Mouse (Mus musculus): ENCODE measurements around the gene Tex2.
"Not testable (repeated sequence)": the region's sequence is repeated elsewhere in the genome, so short reads cannot be mapped to it uniquely, and the experiment has no call there.

Tex2 gene

DNA sequence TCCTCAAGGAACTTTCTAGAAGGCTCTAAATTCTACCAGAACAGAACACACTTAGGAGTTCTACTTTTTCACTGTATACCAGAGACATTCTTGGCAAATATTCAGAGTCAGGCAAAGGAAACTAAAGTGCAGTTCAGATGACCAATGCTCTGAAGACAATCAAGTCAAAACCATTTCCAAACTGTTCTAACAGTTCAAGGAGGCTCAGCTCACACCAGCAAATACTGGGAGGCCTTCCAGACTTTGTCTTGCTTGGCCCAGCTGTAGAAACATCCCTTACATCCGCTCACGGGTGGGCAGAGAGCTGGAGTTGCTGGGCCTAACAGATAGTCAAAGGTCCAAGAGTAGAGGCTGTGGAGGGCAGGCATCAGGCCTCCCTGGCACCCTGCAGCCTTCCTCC, 34.1 kb downstream of the Tex2 start:
- DNase-seq (ENCODE audit: low read depth, low spot score) = no peak

DNA sequence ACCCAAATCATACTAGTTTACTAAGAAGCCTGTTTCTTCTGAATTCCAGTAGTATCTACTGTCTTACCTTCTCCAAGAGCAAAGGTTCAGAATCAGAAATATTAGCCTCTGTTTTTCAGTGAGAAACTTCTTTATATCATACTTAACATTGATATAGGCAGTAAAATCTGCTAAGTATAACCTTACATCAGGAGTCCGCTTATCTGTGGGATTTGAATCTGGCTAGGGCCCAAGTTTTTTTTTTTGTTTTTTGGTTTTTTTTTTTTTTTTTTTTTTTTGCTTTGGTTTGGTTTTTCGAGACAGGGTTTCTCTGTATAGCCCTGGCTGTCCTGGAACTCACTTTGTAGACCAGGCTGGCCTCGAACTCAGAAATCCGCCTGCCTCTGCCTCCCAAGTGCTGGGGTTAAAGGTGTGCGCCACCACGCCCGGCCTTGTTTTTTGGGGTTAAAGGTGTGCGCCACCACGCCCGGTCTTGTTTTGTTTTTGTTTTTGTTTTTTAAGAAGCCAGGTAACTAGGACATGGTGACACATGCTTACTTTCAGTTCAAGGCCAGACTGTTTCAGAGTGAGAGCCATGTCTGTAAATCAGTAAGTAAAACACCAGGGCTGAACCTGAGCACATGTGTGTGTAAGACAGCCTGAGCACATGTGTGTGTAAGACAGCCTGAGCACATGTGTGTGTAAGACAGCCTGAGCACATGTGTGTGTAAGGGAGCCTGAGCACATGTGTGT, 35.4 kb downstream of the Tex2 start:
- not testable (repeated sequence) for DNase-seq (ENCODE audit: low read depth, low spot score)

- peak; percentile 36 for DNase-seq (ENCODE audit: low read depth, low spot score)
These were observed 38.8 kb downstream of the Tex2 start for GRCm38 (mm10) chr11:106574456-106574855.

- peak; percentile 92 for DNase-seq (ENCODE audit: low read depth, low spot score)
These were observed 39.6 kb downstream of the Tex2 start for GRCm38 (mm10) chr11:106573476-106574240.

GRCm38 (mm10) chr11:106572958-106573357, 40.3 kb downstream of the Tex2 start:
- DNase-seq (ENCODE audit: low read depth, low spot score) = no peak

DNA sequence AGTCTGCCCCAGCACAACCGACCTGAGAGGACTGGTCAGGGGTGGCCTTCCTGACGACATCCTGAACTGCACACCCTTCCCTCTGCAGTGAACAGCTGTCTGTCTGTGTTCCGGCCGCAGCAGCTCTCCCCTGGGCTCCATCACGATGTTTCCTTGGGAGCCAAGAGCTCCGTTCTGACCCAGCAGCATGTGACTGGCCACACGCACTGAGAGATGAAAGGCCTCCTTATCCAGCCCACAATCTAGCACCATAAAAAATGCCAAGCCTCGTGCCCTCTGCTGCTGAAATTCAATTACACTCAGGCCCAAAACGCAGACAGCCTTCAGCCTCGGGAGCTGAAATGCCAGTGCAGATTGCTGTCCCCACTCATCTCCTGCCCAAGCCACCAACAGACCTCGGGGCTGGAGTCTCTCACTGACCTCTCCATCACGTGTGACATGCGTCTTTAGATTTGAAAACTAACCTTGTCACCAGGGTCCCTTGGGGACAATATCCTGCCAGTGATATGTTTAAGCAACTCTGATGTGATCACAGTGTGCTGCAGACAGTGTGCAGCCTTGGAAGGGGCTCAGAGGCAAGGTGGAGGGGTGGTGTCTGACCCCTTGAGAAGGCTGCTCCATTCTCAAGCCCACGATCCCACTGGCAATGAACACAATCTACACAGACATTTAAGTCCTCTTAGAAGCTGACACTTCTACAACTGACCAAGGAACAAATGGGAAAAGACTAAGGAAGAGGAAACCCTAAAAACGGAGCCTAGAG, 41.0 kb downstream of the Tex2 start:
- DNase-seq (ENCODE audit: low read depth, low spot score) = no peak

GRCm38 (mm10) chr11:106571026-106571983, 41.9 kb downstream of the Tex2 start:
- no peak for DNase-seq (ENCODE audit: low read depth, low spot score)

DNA sequence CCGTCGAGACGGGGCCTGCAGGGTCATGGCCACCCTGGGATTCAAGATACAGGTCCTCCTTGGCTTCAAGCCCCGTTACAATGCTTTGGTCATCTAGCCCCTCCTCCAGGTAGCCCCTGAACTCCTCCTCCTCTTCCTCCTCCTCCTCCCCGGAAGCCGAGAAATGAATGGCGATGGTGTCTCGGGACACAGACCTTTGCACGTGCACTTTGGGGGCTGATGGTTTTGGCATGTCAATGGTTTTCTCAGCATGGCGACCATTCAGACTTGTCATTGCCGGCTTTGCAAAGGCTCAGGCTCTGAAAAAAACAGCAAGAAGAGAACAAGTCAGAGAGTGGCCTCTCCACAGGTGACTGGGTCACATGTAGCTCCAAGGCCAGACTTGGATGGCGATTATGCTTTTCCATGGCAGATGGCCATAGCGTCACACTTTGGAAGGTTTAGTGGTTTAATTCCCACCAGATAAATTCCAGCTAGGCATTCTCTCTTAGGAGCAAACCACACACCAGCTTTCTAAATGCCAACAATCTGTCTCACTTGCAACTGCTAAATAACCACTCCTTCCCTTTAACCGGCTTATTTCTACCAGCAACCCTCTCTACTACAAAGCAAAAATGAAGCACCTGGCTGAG, 44.8 kb downstream of the Tex2 start:
- DNase-seq (ENCODE audit: low read depth, low spot score) = peak; percentile 75

GRCm38 (mm10) chr11:106566040-106566785, 47.0 kb downstream of the Tex2 start:
- DNase-seq (ENCODE audit: low read depth, low spot score) = no peak

- no peak for DNase-seq (ENCODE audit: low read depth, low spot score)
These were observed 49.0 kb downstream of the Tex2 start for GRCm38 (mm10) chr11:106564261-106564660.

- no peak for DNase-seq (ENCODE audit: low read depth, low spot score)
These were observed 50.5 kb downstream of the Tex2 start for GRCm38 (mm10) chr11:106562707-106563106.

- no peak for DNase-seq (ENCODE audit: low read depth, low spot score)
These were observed 53.5 kb downstream of the Tex2 start for GRCm38 (mm10) chr11:106559773-106560172.

- no peak for DNase-seq (ENCODE audit: low read depth, low spot score)
These were observed 55.2 kb downstream of the Tex2 start for GRCm38 (mm10) chr11:106558008-106558407.

DNA sequence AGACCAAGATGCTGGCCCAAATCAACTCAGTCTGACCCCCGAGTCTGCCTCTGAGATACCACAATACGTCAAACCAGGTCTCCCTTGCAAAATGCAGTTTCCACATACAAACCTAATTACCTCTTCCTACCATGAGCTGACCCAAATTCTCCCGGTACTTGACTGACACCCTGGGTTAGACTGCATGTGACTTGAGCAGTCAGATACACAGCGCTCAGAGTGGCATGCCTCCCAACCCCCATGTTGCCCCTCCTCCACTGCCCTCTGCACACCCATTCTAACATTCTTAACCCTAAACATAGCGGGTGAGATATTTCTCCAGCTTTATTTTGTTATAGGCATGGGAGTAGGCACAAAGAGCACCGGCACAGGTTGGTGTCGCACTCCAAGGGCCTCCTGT, 55.8 kb downstream of the Tex2 start:
- no peak for DNase-seq (ENCODE audit: low read depth, low spot score)

DNA sequence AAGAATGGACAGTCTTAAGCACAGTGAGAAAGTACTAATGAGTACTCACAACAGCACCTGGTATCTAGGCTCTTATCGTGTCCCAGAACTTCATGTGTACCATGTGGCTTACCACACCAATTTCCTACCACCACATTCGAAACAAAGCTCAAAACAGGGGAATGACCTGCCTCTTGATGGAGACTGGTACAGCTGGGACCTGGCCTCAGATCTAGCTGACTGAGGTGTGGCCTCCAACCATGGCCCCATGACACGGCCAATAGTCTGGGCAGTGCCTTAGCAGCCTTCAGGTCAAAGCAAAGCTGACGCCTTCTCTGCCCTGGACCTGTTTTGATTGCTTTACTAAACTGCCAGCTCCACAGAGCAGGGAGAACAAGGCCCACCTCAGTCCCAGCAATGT, 56.5 kb downstream of the Tex2 start:
- DNase-seq (ENCODE audit: low read depth, low spot score) = peak; percentile 41

DNA sequence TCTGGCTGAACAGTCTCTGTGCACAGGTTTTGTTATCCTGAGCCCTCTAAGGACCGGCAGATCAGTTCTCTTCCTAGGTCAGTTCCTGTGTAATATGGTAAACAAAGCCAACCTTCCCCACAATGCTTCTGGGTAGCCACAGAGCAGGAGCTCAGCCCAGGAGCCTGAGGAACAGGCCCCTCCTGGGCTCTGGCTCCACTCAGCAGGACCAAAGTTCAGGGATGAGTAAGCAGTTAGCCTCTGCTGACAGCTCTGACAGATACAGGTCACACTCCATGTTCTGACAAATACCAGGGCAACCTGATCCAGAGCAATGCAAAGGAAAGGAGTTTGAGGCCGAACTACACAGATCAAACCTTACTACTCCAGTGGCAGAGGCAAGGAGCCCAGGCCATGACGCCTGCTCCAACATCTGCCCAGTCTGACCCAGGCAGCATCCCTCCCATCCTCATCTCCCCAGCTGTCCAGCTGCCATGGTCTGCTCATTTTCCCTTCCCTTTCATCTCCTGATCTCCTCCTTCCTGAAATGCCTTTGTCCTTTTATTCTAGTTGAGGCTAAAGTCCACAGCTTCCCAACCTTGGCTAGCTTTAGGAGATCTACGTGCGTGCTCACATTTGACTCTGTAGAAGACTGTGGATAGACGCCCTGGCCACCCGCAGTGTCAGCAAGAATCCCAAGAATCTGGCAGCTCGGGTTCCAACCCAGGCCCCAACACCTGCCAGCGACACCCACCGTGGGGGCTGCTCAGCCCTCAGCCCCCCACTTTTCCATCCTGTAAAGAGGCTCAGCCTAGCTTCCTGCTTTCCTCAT, 57.2 kb downstream of the Tex2 start:
- peak; percentile 84 for DNase-seq (ENCODE audit: low read depth, low spot score)

DNA sequence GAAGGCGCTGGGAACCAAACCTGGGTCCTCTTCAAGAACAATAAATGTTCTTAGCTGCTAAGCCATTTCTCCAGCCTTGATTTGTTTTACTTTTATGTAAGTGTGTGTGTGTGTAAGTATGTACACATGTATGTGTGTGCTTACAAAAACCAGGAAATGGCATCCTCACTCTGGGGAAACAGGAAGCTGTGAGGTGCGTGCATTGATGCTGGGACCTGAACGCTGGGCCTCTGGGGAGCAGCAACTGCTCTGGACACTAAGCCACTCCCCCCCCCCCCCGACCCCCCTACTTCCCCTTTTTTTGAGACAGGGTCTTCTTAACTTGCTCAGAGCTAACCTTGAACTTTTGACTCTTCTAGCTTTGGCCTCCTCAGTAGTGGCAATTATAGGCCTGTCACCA, 62.8 kb downstream of the Tex2 start:
- DNase-seq (ENCODE audit: low read depth, low spot score) = no peak

GRCm38 (mm10) chr11:106546081-106546480, 67.1 kb downstream of the Tex2 start:
- DNase-seq (ENCODE audit: low read depth, low spot score) = no peak

DNA sequence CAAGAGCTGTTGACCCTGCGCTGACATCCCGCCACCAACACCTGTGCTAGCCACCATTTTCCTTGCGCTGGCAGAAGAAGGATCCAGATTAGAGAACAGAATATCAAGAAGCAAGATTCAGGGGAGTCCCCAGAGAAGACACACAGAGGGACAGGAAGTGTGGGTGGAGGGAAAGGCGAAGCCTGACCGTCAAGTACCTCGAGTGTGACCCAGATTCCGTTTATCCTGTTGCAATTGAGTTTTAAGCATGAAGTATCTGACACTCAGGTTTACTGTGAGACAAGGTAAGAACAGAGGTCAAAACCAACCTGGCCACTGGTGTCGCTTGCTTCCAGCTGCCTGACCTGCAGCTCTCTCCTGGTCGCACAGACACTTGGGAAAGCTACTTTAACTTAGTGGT, 68.3 kb downstream of the Tex2 start:
- no peak for DNase-seq (ENCODE audit: low read depth, low spot score)

Measured in R1 (cell line).